Mouse (Mus musculus): ENCODE results near the gene Ndufa7.
"Not testable (repeated sequence)": the region's sequence is repeated elsewhere in the genome, so short reads cannot be mapped to it uniquely, and the experiment has no call there.

Ndufa7 gene

DNA sequence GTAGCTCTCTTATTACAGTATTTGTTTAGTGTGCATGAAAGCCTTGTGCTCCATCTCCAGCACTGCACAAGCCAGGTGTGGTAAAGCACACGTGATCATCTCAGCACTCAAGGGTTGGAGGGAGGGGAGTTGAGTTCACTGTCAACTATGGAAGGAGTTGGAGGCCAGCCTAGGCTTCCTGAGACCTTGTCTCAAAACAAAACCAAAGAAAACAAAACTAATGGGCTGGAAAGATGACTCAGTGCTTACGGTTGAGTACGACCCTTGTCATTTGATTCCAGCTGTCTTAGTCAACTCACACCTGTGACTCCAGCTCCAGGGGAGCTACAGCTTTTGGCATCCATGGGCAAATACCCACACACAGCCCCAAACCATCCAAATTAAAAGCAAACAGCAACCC lies 11.9 kb upstream of the Ndufa7 start:
- peak; percentile 36 for DNase-seq

DNA sequence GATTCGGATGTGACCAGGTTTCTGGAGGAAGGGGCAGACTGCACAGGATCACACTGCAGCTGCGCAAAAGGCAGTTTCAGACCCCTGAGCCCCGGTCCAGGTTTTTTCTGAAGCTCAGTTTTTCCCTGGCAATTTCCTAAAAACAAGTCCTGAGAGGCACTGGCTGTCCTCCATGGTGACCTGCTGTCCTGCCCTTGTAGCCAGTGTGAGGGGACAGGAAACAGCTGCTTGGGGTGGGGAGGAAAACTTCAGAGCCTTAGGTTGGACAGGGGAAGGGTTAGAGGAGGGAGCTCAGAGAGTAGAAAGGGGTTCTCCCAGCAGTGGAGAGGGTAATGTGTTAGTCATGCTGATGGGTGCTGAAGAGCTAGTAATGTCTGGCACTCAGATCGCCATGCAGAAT lies 11.4 kb upstream of the Ndufa7 start:
- DNase-seq = peak; percentile 91

DNA sequence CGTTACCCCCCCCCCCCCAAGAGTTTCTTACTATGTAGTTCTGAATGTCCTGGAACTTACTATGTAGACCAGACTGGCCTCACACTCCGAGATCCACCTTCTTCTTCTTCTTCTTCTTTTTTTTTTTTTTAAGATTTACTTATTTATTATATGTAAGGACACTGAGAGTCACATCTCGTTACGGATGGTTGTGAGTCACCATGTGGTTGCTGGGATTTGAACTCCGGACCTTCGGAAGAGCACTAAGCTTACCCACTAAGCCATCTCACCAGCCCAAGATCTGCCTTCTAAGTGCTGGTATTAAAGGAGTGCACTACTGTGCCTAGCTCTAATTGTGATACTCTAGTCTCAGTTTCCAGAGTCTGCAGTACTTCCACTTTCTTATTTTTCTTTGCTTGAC lies 9.0 kb upstream of the Ndufa7 start:
- DNase-seq = no peak

DNA sequence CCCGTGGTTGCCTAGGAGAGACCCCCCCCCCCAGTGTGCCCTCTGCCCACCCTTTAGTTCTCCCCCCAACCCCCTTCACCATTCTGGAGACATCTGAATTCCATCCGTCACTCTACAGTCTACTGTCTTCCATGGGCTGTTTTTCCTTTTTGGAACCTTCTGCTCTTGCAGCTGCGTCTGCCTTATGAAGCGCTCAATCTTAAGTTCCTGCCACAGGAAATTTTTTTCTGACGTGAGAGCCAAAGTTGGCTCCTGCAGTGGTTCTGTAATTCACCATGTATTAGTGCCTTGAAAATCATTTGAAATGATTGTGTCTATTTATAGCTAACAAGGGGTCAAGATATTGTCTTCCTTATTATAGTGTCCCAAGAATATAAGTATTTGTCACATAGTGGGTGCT lies 7.8 kb upstream of the Ndufa7 start:
- peak; percentile 41 for DNase-seq

DNA sequence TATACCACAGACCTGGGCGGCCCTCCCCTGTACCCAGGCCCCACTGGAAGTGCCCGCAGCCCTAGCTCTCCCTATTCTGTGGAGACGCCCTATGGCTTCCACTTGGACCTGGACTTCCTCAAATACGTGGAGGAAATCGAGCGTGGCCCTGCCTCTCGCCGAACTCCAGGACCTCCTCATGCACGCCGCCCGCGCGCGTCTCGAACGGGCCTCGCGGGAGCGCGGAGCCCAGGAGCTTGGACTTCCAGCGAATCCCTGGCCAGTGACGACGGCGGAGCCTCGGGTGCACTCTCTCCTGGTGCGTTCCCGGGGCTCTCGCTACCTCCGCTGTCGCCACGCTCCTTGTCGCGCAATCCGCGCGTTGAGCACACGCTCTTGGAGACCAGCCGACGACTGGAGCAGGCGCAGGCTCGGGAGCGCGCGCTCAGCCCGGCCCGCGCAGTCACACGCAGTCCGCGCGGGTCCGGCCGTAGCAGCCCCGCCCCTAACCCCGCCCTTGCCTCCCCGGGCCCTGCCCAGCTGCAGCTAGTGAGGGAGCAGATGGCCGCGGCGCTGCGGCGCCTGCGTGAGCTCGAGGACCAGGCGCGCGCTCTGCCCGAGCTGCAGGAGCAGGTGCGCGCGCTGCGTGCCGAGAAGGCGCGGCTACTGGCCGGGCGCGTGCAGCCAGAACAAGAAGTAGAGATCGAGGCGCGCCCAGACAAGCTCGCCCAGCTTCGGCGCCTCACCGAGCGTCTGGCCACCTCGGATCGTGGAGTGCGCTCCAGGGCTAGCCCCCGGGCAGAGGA lies 7.0 kb upstream of the Ndufa7 start:
- DNase-seq = peak; percentile 91

DNA sequence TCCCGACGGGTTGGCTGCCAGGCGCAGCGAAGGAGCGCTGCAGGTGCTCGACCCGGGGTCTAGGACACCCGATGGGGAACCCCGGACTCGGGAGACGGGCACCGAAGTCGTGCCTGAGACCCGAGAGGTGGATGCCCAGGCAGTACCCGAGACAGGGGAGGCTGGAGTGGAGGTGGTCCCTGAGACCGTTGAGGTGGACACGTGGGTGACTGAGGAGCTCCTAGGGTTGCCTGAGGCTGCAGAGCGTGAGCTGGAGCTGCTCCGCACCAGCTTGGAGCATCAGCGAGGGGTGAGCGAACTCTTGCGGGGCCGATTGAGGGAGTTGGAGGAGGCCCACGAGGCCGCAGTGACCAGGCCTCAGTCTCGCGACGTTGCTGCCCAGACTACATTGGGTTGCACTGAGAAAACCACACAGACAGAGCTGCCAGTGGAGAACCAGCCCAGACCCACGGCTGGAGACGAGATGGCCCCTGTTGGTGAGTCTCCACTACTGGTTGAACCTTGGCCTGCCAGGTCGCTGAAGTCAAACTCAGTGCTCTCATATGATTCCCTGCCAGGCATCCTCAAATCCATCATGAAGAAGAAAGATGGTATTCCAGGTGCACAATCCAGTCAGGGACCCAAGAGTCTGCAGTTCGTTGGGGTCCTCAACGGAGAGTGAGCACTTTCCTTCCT lies 6.3 kb upstream of the Ndufa7 start:
- no peak for DNase-seq

DNA sequence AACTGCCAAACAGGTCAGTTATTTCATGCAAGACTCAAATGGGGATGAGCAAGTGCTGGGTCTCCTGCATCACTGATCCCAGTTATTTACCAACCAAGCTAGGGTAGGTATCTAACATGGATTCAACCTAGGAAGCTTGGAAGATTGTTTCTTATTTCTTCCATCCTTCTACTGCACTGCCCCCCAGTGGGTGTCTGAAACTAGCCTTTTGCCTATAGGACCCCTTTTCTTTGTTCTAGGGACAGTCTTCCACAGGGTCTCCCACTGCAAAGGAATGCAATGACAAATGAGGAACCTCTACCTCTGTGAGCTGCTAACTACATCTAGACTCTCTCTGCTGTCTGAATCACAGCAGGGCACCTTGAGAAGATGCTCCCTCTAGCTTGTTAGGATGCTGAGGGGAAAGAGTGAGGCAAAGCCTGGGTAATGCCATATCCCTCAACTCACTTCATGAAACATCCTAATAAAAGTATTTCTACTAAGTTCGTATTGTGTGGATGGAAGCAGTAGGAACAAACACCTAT lies 1.9 kb upstream of the Ndufa7 start:
- DNase-seq = peak; percentile 39

DNA sequence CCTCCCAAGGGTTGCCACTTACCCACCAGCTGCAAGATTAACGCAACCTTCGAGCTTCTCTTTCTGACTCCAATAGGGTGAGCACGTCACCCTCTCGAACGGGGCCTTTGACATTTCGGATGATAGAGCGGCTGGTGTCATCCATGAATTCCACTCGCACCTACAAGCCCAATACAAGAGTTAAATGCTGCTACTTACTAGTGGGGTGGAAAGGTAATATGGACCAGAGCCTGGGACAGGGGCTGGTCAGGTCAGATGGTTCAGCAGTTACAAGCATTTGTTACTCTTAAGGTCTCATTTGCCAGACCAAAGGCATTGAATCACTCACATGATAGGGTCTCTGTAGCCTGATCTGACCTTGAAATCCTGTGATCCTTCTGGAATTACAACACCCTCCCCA lies 1.2 kb upstream of the Ndufa7 start:
- DNase-seq = not testable (repeated sequence)

DNA sequence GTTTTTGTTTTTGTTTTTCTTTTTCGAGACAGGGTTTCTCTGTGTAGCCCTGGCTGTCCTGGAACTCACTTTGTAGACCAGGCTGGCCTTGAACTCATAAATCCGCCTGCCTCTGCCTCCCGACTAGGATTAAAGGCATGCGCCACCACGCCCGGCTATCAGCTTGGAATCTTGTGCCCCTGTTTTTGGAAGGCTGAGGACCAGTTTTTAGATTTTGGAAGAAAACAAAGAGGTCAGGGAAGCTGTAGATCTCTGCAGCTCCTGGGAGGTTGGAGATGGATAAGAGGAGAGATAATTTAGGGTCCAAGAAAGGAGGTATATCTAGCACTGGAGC lies 592 bp downstream of the Ndufa7 start:
- not testable (repeated sequence) for DNase-seq

DNA sequence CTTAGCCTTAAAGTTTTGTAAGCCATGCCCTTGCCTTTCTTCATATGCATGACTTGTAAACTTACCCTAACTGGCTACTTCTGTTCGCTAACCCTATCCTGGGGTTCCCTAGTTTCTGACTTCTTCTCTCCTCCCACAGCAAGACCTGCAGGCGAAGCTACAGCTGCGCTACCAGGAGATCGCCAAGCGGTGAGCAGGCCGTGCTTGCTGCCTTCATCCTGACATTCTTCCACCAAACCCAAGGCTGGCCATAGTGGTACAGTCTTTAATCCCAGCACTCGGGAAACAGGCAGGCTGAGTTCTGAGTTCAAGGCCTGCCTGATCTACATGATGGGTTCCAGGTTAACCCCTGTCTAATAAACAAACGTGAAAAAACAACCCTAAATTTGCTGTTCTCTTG lies 1.1 kb downstream of the Ndufa7 start:
- no peak for DNase-seq

DNA sequence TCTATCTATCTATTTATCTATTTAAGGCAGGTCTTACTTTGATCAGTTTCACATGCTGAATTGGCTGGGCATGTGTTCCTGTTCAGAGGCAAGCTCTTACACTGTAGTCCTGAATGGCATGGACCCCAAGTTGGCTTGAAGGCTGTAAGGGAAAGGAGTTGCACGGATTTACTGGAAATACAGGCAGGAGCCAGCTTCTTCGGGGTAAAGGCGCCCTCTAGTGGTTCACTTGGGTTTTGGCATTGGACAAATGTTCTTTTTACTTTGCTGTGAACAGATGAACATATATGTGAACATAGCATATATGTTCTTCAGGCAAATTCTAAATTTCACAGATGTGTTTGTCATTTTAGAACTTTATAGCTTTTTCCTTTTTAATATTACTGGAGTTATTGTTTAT lies 2.5 kb downstream of the Ndufa7 start:
- DNase-seq = peak; percentile 85

DNA sequence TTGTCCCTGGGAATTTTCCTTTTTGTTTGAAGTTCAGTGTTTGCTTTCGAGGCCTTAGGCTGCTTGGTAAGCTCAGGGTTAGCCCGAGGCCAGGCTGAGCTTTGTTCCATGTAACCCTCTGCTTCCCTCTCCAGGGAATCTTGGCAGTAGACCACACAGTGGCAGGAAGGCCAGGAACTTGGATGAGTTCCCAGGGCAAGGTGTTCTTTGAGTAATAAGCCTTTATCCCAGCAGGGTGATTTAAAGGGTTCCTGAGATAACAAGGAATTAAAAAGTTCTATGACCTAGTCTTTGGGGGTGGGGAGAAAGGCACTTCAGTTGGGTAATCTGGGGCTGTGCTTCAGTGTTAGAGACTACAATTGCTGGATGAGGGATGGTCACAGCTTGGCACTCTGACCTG lies 4.5 kb downstream of the Ndufa7 start:
- peak; percentile 80 for DNase-seq

DNA sequence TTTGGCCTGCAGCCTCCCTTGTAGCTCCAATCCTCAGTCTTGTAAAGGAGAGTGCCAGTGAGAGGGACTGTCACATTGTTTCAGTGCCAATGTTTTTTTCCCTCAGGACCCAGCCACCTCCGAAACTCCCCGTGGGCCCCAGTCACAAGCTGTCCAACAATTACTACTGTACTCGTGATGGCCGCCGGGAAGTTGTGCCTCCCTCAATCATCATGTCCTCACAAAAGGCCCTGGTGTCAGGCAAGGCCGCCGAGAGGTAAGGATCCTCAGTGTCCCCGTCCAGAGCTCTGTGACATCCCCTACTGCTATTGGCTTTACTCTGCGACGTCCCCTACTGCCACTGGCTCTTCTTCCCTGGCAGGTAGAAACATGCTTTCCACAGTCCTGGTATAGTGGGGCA lies 5.2 kb downstream of the Ndufa7 start:
- no peak for DNase-seq

DNA sequence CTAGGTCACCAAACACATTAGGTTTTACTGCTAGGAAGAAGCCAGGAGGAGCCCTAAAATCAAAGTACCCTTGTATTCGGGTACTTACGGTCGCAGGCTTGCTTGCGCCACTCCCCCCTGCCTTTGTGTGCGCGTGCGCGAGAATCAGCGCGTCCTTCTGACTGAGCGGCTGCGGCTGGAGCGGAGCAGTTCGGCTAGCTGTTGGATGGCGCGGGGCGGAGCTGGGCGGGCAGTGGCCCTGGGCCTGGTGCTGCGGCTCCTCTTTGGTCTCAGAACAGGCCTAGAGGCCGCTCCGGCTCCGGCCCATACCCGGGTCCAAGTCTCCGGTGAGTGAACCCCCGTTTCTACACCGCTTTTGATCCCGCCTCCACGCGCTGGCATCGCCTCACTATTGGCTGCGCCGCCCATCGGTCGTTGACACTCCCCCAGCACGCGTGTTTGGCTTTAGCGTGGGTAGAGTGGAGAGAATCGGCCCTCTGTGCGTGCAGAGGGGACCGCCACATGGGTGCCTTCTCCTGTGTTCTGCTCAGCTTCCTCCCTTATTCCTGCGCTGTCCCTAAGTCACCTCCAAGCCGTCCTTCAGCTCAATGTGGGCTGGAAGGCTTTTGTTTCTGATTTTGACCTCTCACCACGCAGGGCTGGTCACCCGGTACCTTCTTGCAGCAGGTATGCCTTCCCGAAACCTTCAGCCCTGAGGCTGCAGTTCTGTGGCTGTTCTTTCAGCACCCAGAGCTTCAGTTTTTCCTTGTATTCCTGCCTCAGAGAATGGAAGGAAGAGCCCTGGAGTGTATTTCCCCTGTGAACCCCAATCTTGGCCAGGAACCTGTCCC lies 18.8 kb downstream of the Ndufa7 start, which contains the start of gene Cd320:
Gene Cd320 (plus strand): TSS at position 126 of the 830 bp plus-strand sequence.
- peak; percentile 96 for DNase-seq

DNA sequence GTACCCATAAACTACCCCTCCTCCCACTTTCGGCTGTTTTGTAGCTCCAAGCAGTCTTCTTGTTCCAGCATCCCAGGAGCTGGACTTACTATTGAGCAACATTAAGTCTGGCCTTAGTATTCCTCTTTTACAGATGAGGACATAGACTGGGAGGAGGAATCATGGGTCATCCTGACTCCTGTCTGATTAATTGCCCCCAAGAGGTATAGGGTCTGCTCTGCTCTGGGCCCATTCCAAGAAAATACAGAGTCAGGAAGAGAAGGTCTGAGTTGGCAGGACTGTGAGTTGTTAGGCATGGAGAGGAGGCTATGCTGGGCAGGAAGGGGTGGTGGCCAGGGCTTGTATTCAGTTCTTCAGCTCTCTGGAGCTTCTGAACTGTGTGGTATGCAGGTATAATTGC lies 19.8 kb downstream of the Ndufa7 start:
- DNase-seq = no peak

DNA sequence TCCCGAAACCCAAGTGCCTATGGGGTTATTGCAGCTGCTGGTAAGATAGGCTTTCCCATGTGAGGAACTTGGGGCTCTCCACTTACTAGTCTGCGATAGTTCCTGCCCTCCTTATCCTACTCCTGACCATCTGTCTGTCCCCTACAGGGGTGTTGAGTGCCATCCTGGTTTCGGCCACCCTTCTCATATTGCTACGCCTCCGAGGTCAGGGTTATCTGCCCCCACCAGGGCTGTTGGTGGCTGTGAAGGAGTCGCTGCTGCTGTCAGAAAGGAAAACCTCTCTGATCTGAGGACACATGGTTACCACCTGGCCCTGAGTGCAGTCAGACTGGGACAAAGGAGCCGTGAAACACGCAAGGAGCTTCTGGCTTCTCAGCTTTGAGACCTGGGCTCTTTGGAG lies 23.8 kb downstream of the Ndufa7 start:
- no peak for DNase-seq

DNA sequence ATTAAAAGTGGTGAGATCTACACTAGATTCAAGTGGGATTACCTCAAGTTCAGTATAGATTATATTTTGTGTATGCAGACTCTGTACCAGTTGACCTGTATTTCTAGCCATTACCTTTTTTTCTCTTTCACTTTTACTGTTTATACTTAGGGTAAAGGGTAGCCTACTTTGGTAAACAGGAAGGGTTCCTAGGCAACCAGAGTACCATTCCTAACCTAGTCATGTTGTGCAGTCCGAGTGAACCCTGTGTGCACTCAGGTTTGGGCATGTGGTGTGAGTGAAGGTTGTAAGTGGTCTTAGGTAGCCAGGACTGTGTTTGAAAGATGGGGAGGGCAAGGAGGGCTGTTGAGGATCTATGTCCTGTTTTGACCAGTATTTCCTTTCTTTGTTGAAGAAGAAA lies 27.0 kb downstream of the Ndufa7 start:
- DNase-seq = no peak

DNA sequence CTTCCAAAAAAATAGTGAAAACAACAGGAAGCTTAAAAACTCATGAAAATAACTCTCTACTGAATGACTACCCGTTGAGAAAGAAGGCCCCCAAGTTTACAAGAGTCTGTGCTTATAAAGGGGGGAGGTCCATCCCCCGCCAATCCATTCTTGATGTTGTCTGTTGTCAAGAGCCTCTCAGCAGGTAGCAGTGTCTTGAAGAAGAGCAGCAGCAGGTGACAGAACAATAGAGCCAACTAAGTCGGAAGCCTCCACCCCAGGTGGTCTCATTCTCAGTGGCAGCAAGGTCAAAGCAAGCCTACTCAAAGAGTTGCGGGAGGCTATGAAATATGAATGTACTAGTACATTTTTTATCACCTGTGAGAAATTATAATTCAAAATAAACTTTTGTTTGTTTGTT lies 33.4 kb downstream of the Ndufa7 start:
- no peak for DNase-seq

DNA sequence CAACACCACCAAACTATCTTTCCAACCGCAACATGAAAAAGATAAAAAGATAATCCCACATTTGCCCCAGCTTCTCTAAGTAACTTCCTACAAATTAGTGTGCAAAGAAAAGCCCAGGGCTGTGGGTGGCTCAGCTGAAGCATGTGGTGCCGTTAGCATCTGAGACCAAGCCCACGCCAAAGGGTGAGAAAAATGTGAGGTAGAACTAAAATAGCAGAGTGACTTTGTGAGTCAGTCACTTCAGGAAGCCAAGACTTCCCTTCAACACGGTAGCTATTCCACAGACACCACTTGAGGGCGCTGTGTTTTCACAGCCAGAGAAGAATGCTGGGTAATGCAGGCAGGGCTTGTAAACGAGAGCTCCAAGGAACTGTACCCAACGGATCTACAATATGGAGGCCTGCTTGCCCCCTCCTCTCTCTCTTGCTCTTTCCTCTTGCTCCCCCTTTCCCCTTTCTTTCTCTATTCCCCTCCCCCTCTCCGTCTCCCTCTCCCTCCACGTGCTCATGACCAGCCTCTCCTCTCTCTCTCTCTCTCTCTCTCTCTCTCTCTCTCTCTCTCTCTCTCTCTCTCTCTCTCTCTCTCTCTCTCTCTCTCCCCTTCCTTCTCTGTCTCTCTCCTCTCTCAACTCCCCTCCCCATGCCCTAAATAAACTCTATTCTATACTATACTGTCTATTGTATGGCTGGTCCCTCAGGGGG lies 41.1 kb downstream of the Ndufa7 start:
- DNase-seq = peak; percentile 70

DNA sequence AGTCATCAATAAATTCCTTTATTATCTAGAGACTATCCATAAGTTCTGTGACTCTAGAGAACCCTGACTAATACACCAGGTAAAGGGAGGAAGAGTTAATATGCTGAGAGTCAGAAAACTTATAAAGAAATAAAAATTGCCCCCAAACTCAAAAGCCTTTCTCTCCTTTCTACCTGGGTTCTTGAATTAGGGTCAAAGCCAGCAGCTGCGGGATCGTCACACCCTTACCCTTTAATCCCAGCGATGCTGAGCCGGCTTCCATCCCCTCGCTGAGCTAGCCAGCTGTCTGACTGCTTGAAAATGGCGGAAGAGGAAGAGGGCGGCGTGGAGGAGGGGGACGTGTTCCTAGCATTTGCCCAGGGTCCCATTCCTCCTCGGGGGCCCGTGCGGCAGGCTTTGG lies 49.2 kb downstream of the Ndufa7 start, which contains the start of gene Gm7029:
Gene Gm7029 (plus strand): TSS at position 301 of the 400 bp plus-strand sequence.
- not testable (repeated sequence) for DNase-seq

DNA sequence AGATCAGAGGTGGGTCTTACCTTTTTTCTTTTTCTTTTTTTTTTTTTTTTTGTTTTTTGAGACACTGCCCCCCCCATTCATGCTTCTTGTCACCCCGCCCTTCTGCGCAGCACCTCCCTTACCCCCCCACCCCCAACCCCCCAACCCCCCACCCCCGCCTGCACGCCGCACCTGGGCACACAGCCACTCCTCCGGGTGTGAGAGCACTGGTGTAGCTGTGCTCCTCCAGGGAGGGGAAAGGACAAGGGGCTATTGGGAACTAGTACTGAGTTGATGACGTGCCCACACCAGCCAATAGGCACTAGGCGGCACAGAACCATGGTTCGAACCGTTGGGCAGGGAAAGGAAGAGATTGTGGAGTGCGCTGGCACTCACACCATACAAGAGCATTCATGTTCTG lies 50.0 kb downstream of the Ndufa7 start:
- peak; percentile 13 for DNase-seq

DNA sequence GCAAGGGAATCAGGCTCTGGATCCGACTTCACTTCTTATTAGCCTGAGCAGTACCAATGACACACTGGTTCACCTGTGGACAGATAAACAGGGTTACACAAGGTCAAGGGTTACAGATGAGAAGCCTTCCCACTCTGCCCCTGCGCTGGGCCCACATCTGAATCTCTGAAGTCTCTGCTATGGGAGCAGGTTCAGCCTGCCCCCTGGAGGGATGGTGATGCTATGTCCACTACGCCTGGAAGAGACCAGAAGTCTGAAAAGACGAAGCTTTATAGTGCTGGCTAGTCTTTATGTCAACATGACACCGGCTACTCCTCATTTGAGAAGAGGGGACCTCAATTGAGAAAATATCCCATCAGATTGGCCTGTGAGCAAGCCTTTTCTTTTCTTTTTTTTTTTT lies 51.4 kb downstream of the Ndufa7 start:
- DNase-seq = peak; percentile 44

DNA sequence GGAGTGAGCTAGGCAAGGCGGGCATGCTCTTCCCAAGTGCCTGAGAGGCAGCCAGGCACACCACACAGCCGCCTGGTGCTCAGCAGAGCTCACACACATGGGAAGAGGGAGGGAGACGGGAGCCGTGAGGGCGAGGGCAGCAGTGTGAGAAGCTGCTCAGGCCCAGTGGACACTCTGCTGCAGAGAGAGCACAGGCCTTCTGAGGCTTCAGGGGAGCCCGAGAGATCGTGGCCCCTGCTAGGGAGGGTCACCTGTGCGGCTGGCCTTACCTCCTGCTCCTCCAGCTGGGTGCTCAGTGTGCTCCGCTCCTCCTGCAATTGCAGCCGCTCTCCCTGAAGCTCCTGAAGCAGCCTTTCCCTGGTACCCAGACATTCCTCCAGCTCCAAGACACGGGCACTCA lies 59.9 kb downstream of the Ndufa7 start:
- not testable (repeated sequence) for DNase-seq
